Mouse (Mus musculus): Measurements from ENCODE around the gene Fhit. TPM values are rescaled to one million over a fixed set of nuclear protein-coding genes. Genes with fewer than 3 reads are reported as not detected.
"Not testable (repeated sequence)": the region's sequence is repeated elsewhere in the genome, so short reads cannot be mapped to it uniquely, and the experiment has no call there.

The Fhit gene
- polyA plus RNA-seq, 1 experiment from 2014 or later: 4.6 TPM

- WGBS: 87% methylated on average over 2 of the region's 2 CpGs
- no peak overlapping the region for H3K9ac ChIP-seq
- no peaks in the 10 kb centered on the region for H3K36me3 ChIP-seq
- H3K4me1 ChIP-seq: no peaks in the 10 kb centered on the region
- no peak overlapping the region for H3K27ac ChIP-seq
- H3K4me2 ChIP-seq (replicated peaks): no peak overlapping the region
- no peak overlapping the region for H3K4me3 ChIP-seq
- no peak for ATAC-seq (ENCODE audit: low FRiP score, low read depth)
- H3K27me3 ChIP-seq (replicated peaks): no peaks in the 10 kb centered on the region
- H3K9me3 ChIP-seq: no peaks in the 10 kb centered on the region
Measured at GRCm38 (mm10) chr14:10778721-10779120, 383.1 kb downstream of the Fhit start.

GRCm38 (mm10) chr14:10754883-10755282, 407.0 kb downstream of the Fhit start:
- H3K36me3 ChIP-seq; H3K4me1 ChIP-seq; H3K27ac ChIP-seq; H3K27me3 ChIP-seq (replicated peaks); H3K9me3 ChIP-seq; ATAC-seq (ENCODE audit: low FRiP score, low read depth); H3K4me3 ChIP-seq; H3K9ac ChIP-seq; H3K4me2 ChIP-seq (replicated peaks): not testable (repeated sequence)
- WGBS: 95% methylated on average over 1 of the region's 1 CpGs

GRCm38 (mm10) chr14:10738076-10738475, 423.8 kb downstream of the Fhit start:
- 61% methylated on average over 2 of the region's 2 CpGs for WGBS
- Histone ChIP-seq H3K4me2 (replicated peaks) (no peak overlapping the region), H3K9me3 (no peaks in the 10 kb centered on the region), H3K9ac (no peak overlapping the region), H3K27ac (no peak overlapping the region), H3K27me3 (replicated peaks) (no peaks in the 10 kb centered on the region), H3K36me3 (no peaks in the 10 kb centered on the region), H3K4me3 (no peak overlapping the region), H3K4me1 (no peaks in the 10 kb centered on the region)
- ATAC-seq (ENCODE audit: low FRiP score, low read depth): no peak

GRCm38 (mm10) chr14:10722525-10722924, 439.3 kb downstream of the Fhit start:
- Histone ChIP-seq H3K4me3 (no peak overlapping the region), H3K27me3 (replicated peaks) (no peaks in the 10 kb centered on the region), H3K9ac (no peak overlapping the region), H3K9me3 (no peaks in the 10 kb centered on the region), H3K27ac (no peak overlapping the region), H3K4me1 (no peaks in the 10 kb centered on the region), H3K4me2 (replicated peaks) (no peak overlapping the region), H3K36me3 (no peaks in the 10 kb centered on the region)
- ATAC-seq (ENCODE audit: low FRiP score, low read depth): no peak

GRCm38 (mm10) chr14:10712916-10713315, 448.9 kb downstream of the Fhit start:
- no peaks in the 10 kb centered on the region for H3K4me1 ChIP-seq
- no peaks in the 10 kb centered on the region for H3K36me3 ChIP-seq
- no peak overlapping the region for H3K27ac ChIP-seq
- H3K9me3 ChIP-seq: no peaks in the 10 kb centered on the region
- no peaks in the 10 kb centered on the region for H3K27me3 ChIP-seq (replicated peaks)
- no peak overlapping the region for H3K4me3 ChIP-seq
- no peak overlapping the region for H3K9ac ChIP-seq
- no peak for ATAC-seq (ENCODE audit: low FRiP score, low read depth)
- no peak overlapping the region for H3K4me2 ChIP-seq (replicated peaks)
- 84% methylated on average over 3 of the region's 3 CpGs for WGBS

- H3K36me3 ChIP-seq: no peaks in the 10 kb centered on the region
- no peak overlapping the region for H3K9ac ChIP-seq
- H3K27me3 ChIP-seq (replicated peaks): no peaks in the 10 kb centered on the region
- no peak overlapping the region for H3K4me2 ChIP-seq (replicated peaks)
- H3K27ac ChIP-seq: no peak overlapping the region
- no peak overlapping the region for H3K4me3 ChIP-seq
- no peak for ATAC-seq (ENCODE audit: low FRiP score, low read depth)
- no peaks in the 10 kb centered on the region for H3K9me3 ChIP-seq
- 91% methylated on average over 7 of the region's 7 CpGs for WGBS
- no peaks in the 10 kb centered on the region for H3K4me1 ChIP-seq
Measured at GRCm38 (mm10) chr14:10712522-10712881, 449.3 kb downstream of the Fhit start.

- H3K4me1 ChIP-seq: no peaks in the 10 kb centered on the region
- no peak for ATAC-seq (ENCODE audit: low FRiP score, low read depth)
Measured at GRCm38 (mm10) chr14:10711841-10712521, 449.9 kb downstream of the Fhit start.

GRCm38 (mm10) chr14:10710796-10711311, 451.0 kb downstream of the Fhit start:
- no peaks in the 10 kb centered on the region for H3K36me3 ChIP-seq
- no peak overlapping the region for H3K4me3 ChIP-seq
- no peaks in the 10 kb centered on the region for H3K9me3 ChIP-seq
- WGBS: 78% methylated on average over 12 of the region's 12 CpGs
- no peak overlapping the region for H3K9ac ChIP-seq
- H3K4me1 ChIP-seq: no peaks in the 10 kb centered on the region
- ATAC-seq (ENCODE audit: low FRiP score, low read depth): no peak
- H3K4me2 ChIP-seq (replicated peaks): no peak overlapping the region
- H3K27ac ChIP-seq: no peak overlapping the region
- no peaks in the 10 kb centered on the region for H3K27me3 ChIP-seq (replicated peaks)

More at GRCm38 (mm10) chr14:10711841-10712521, 449.9 kb downstream of the Fhit start:
- Histone ChIP-seq H3K4me2 (replicated peaks) (no peak overlapping the region), H3K36me3 (no peaks in the 10 kb centered on the region), H3K4me3 (no peak overlapping the region), H3K27me3 (replicated peaks) (no peaks in the 10 kb centered on the region), H3K9me3 (no peaks in the 10 kb centered on the region), H3K9ac (no peak overlapping the region), H3K27ac (no peak overlapping the region)
- WGBS: 90% methylated on average over 5 of the region's 5 CpGs

GRCm38 (mm10) chr14:10701707-10702106, 460.1 kb downstream of the Fhit start:
- ATAC-seq (ENCODE audit: low FRiP score, low read depth): no peak
- Histone ChIP-seq H3K27me3 (replicated peaks) (no peaks in the 10 kb centered on the region), H3K4me1 (no peaks in the 10 kb centered on the region), H3K36me3 (no peaks in the 10 kb centered on the region), H3K4me2 (replicated peaks) (no peak overlapping the region), H3K27ac (no peak overlapping the region), H3K9ac (no peak overlapping the region), H3K4me3 (no peak overlapping the region), H3K9me3 (no peaks in the 10 kb centered on the region)
- WGBS: 21% methylated on average over 2 of the region's 2 CpGs

- 73% methylated on average over 4 of the region's 4 CpGs for WGBS
- no peak for ATAC-seq (ENCODE audit: low FRiP score, low read depth)
- Histone ChIP-seq H3K9ac (no peak overlapping the region), H3K4me2 (replicated peaks) (no peak overlapping the region), H3K4me1 (no peaks in the 10 kb centered on the region), H3K36me3 (no peaks in the 10 kb centered on the region), H3K9me3 (no peaks in the 10 kb centered on the region), H3K4me3 (no peak overlapping the region), H3K27me3 (replicated peaks) (no peaks in the 10 kb centered on the region), H3K27ac (no peak overlapping the region)
Measured at GRCm38 (mm10) chr14:10680041-10680440, 481.8 kb downstream of the Fhit start.

GRCm38 (mm10) chr14:10679638-10680037, 482.2 kb downstream of the Fhit start:
- no peaks in the 10 kb centered on the region for H3K36me3 ChIP-seq
- no peak overlapping the region for H3K4me3 ChIP-seq
- no peak overlapping the region for H3K27ac ChIP-seq
- H3K4me1 ChIP-seq: no peaks in the 10 kb centered on the region
- H3K9me3 ChIP-seq: no peaks in the 10 kb centered on the region
- H3K9ac ChIP-seq: no peak overlapping the region
- no peak overlapping the region for H3K4me2 ChIP-seq (replicated peaks)
- ATAC-seq (ENCODE audit: low FRiP score, low read depth): no peak
- H3K27me3 ChIP-seq (replicated peaks): no peaks in the 10 kb centered on the region

- H3K36me3 ChIP-seq: no peaks in the 10 kb centered on the region
- H3K27ac ChIP-seq: no peak overlapping the region
- no peaks in the 10 kb centered on the region for H3K9me3 ChIP-seq
- no peaks in the 10 kb centered on the region for H3K4me1 ChIP-seq
- ATAC-seq (ENCODE audit: low FRiP score, low read depth): no peak
- WGBS: 74% methylated on average over 2 of the region's 2 CpGs
- H3K4me3 ChIP-seq: no peak overlapping the region
- no peak overlapping the region for H3K4me2 ChIP-seq (replicated peaks)
- H3K9ac ChIP-seq: no peak overlapping the region
- no peaks in the 10 kb centered on the region for H3K27me3 ChIP-seq (replicated peaks)
Measured at GRCm38 (mm10) chr14:10677627-10678026, 484.2 kb downstream of the Fhit start.

GRCm38 (mm10) chr14:10660247-10660646, 501.6 kb downstream of the Fhit start:
- Histone ChIP-seq H3K27ac (no peak overlapping the region), H3K36me3 (no peaks in the 10 kb centered on the region), H3K4me1 (peaks cover 5% of the 10 kb centered on the region; the same call in 1 of the 2 replicates), H3K4me2 (replicated peaks) (no peak overlapping the region), H3K9ac (no peak overlapping the region), H3K27me3 (replicated peaks) (no peaks in the 10 kb centered on the region), H3K4me3 (no peak overlapping the region), H3K9me3 (no peaks in the 10 kb centered on the region)
- 79% methylated on average over 4 of the region's 4 CpGs for WGBS
- ATAC-seq (ENCODE audit: low FRiP score, low read depth): no peak
